Mouse (Mus musculus) thymus, adult 18-20 months (tissue): ENCODE measurements around the gene 9930104L06Rik.

Experiments
- DNase-seq, 2 experiments: peaks; one replicate each; pipeline ENCODE4 v3.0.0; 2022; ENCODE audit warnings: mixed read lengths in 2 of 2

The 9930104L06Rik gene

DNA sequence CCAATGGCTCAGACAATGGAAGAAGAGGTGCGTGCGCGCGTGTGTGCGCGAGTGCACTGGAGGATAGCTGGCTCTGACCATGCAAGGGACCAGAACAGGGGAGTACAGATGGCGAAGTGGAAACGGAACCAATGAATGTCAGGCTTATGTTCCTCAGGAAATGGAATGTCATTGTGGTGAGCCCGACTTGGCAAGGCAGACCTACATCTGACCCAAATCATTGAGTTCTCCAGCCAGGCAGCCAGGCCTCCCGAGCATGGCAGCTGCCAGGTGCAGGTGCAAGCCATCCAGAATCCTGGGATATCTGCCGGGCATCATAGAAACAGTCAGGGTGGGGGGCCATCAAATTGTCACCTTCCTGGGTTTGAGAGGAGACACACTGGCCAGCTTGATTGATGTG is 24.1 kb downstream of the 9930104L06Rik start:
- DNase-seq, result no peak

- no peak for DNase-seq
These were observed 25.7 kb downstream of the 9930104L06Rik start for GRCm38 (mm10) chr4:124962576-124962975.

- DNase-seq, result no peak
These were observed 28.2 kb downstream of the 9930104L06Rik start for GRCm38 (mm10) chr4:124964912-124965599.

DNA sequence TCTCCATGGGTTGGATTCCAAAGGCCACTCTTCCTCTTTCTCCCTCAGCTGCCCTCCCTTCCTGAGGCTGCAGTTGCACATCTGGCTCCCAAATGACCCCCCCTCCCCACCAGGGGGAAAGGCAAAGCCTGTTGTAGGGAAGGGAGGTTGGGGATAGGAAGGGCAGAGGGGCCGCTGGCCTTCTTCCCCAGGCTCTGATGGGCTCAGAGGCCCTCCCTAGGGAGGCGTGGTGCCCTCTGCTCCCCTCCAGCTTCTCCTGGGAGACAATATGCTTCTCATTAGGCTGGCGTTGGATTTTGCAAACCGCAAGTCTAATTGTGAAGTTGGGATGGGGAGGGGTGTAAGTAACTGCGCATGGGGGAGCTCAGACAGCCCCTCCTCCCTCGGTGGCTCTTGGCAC is 31.9 kb downstream of the 9930104L06Rik start:
- DNase-seq, result no peak

DNA sequence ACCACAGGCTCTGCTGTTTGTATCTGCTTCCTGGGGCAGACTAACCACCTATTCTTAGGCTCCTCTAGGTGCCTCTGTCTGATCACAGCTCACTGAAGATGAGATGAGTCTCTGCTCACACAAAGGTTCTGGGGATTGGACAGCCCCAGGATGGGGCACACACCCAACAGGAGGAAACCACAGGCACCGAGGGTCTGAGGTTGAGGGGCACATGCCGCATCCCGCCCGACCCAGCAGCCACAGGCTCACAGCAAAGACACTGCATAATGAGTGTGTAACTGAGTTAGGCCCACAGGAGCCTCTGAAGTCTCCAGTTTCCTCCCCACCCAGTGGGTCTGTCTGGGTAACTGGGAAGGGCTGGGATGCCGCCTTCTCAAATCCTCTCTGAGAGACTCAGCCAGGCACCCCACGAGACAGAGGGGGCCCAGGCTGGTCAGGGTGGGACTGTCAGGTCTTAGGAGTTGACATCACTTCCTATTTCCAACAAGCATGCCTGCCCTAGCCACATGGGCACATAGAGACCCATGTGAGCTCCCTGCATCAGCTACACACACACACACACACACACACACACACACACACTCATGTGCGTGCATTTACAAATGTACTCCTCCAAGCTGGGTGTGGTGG is 32.5 kb downstream of the 9930104L06Rik start:
- DNase-seq, result no peak

DNA sequence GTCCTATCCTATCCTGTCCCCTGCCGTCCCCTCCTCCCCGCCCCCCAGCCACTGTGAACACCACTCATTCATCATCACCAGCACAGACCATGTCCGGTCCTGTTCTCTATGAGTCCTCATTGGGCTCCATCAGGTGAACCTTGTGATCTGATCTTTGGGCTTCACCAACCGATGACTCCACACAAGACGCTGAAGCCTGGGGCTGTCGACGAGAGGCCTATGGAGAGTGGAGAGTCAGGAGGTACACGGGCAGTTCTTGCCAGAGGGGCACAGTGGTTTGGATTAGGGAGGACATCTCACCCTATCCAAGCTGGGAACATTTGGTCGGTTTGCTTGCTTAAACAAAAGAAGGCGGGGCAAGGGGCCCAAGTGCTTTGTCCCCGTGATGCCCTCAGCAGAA is 33.3 kb downstream of the 9930104L06Rik start:
- DNase-seq, result no peak

DNA sequence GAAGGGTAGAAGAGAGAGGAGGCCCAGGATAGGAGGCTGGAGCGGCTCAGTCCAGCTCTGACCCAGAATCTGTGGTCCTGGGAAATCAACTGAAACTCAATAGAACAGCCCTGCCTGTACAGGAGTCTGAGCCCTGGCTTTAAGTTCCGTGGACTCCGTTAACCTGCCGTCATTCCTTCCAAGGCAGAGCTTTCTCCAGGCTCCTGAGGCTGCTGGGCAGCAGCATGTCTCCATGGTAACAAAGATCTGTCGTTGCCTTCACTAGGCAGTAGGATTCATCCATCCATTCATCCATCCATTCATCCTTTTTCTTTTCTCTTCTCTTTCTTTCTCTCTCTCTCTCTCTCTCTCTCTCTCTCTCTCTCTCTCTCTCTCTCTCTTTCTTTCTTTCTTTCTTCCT is 33.8 kb downstream of the 9930104L06Rik start:
- no peak for DNase-seq

GRCm38 (mm10) chr4:124971094-124971493 is 34.2 kb downstream of the 9930104L06Rik start:
- DNase-seq, result no peak

DNA sequence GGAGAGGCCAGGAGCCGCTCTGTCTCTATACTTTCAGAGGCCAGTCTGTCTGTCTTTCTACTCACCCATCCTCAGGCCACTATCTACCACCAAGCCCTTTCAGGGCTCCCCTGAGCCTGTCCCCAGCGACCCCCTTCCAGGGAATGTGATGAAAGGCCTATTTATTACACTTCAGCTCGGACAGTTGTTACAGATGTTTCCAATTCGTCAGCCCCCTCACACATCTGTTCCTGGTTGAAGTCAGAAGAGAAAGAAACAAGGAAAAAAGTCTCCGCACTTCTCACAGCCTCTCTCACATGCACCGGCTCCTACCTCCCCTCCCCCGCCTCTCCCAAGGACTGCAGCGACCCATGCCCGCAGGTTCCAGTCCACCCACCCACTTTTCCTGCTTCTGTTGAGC is 35.5 kb downstream of the 9930104L06Rik start:
- no peak for DNase-seq

- DNase-seq, result no peak
These were observed 36.4 kb downstream of the 9930104L06Rik start for GRCm38 (mm10) chr4:124973296-124973695.

- no peak for DNase-seq
These were observed 41.4 kb downstream of the 9930104L06Rik start for GRCm38 (mm10) chr4:124978201-124978600.

- DNase-seq, result no peak
These were observed 47.2 kb downstream of the 9930104L06Rik start for GRCm38 (mm10) chr4:124983893-124984526.

DNA sequence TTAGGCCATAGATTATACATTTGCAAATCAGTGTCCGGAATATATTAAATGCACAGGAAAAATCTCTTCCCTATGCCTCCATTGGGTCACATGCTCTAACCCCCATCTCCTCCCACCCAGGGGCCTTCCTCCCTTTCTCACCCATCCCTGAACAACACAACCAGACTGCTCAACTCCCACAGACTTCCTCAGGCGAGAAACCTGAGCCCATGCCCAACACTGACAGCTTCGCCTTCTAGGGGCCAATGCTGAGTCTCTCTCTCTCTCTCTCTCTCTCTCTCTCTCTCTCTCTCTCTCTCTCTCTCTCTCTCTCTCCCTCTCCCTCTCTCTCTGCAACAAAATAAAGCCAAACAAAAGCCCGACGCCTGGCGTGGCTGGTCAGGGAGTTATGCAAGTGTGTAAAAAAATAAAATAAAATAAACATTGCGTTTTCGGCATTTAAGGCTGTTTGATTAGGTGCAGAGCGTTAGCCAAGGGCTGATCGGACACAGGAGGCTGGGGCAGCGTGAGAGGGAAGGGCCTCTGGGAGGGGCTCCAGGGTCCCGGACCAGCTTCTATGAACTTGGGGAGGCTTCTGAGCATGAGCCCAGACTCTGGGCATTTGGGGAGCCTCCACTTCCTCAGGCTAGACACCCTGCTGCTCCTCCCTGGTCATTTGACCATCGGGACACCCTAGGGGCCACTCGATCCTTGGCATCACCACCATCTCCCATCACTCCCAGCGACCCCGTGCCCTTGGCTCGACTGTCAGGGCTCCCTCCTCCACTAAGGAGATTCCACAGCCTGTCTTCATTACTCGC is 48.2 kb downstream of the 9930104L06Rik start:
- DNase-seq, result no peak

DNA sequence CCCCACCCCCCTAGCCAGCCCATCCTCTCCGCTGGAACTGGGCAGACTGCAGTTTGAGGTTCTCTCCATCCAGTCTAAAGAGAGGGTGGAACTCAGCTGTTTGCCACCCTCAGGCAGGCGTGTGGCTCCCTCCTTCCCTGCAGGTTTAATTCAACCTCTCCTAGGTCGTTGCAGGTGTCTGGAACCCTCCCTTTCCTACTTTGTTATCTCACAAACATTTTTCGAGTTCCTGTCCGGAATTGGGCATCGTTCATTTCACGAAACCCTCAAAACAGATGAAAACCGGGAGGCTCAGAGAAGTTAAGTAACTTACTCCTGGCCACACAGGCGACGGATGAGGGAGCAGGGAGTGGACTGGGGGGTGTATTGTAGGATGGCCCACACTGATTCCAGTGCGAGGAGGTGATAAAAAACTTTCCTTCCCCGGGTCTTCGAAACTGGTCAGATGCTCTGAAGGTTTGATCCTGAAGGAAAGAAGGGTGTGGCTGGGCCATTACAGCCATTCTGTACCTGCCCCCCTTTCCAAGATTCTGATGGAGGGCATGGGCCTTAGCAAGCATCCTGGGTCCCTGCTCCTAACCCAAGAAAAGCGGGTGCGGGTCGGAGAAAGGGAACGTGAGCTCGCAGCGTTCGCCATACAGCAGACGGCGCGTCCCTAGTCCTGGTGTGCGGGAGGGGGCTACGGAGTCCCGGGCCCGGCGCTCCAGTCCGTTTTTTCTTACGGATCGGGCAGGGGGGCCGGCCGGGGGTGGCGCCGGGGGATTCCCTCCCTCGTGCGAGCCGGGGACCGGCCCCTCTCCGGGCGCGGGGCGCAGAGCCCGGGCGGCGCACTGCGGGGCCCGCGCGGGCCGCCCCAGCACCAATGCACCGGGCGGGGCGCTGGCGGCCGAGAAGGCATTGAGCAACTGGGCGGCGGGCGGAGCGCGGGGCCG is 49.1 kb downstream of the 9930104L06Rik start, which contains the start of gene Rspo1:
Gene Rspo1 (plus strand): TSS at position 760 of the 932 bp plus-strand sequence.
- DNase-seq, result no peak

DNA sequence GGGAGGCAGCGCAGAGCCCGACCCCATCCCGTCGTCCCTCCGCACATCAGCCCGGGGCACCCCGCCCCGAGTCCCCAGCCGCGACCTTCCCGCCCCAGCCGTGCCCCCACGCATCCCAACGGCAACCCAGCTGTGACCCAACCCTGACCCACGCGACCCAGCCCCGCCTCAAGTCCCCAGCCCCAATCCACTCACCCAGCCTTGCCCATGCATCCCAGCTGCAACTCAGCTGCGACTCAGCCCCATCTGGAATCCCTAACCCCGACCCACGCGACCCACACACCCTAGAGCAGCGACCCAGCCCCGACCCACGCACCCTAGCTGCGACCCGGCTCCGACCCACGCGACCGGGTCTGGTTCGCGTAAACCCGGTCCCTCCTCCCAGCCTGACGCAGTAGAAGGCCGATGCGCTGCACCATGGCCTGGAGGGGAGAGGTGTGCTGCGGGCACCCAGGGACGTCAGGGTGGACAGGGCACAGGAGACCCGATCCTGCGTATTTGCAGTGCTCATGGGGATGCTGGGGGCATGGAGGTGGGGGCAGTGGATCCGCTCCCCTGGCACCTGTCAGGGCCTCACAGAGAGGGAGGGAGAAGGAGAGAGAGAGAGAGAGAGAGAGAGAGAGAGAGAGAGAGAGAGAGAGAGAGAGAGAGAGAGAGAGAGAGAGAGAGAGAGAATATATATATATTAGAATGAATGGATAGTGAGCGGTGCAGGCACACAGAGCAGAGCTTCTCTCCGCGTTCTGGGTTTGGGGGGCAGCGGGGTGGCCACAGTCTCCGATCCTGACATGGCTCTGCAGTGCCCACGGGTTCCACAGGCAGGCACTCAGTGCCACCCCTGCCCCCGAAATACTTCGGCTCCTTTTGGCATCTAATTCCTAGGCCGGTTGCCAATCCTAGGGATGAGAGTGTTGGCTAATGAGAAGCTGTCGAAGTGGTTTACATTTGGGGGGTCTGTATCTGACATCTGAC is 50.2 kb downstream of the 9930104L06Rik start:
- no peak for DNase-seq

- no peak for DNase-seq
These were observed 50.9 kb downstream of the 9930104L06Rik start for GRCm38 (mm10) chr4:124987711-124988097.

GRCm38 (mm10) chr4:124988382-124988781 is 51.5 kb downstream of the 9930104L06Rik start:
- DNase-seq, result no peak

DNA sequence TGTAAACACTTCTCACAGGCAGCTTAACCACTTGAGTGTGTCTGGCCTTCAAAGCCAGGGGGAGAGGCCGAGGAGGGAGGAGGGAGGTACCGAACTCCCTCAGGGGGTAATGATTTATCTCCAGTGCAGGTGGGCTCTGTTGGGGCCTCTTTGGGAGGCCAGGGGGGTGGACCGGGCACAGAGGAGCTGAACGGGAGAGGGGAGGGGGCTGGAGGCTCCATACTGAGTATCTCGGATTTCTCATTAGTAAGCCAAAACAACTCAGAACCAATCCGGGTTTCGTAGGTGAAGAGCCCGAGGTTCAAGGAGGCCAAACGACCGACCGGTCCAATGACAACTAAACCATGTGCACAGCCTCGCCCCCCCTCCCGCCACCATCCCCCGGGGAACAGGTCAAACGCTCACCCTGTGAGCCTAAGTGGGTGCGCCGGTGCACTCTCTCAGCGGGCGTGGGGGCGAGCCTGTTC is 53.0 kb downstream of the 9930104L06Rik start:
- no peak for DNase-seq

- DNase-seq, result no peak
These were observed 53.5 kb downstream of the 9930104L06Rik start for GRCm38 (mm10) chr4:124990325-124990724.
